8 mouse cellular contexts compared by ENCODE assay signal in the genomic region with DNA sequence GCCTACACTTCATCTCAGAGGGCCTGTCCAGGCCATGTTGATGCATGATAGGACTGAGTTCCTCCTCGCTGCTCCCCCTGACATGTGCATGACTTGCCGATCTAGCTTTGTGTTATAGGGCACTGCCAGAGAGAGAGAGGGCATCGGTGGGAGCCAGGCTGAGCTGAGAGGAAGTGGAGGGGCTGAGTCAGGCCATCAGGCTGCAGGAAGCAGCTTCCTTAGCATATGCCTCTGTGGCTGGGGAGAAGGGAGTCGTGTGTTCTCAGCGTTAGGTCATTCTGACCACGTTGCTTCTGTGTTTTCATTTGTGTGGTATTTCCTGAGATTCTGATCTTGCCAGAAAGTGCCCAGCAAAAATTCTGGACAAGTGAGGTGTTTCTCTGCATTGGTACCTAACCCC. TPM values are rescaled to one million over a fixed set of nuclear protein-coding genes. Genes with fewer than 3 reads are reported as not detected.
A peak's percentile ranks its signal among the peaks of the same experiment; 100 is the strongest.
DNase-seq lines count a peak whose midpoint lies in the region; ATAC-seq and TF ChIP-seq lines count a peak whose summit lies in the region.

No protein-coding gene starts in this region.

- ATAC-seq in heart, embryonic 12.5 days (ENCODE audit: insufficient number of reproducible peaks, low FRiP score), result no peak
- ATAC-seq in megakaryocyte progenitor cell, adult 5-6 weeks (replicated peaks; ENCODE audit: poor library complexity), result peak; percentile 83

- H3K4me2 ChIP-seq in heart, embryonic 12.5 days, result no peak overlapping the region

- H3K27ac ChIP-seq in kidney, adult 2 months (ENCODE audit: insufficient read depth, low read depth, low read length), result peak overlapping the region; percentile 95
- peak overlapping the region; percentile 26 for H3K27ac ChIP-seq in heart, embryonic 12.5 days (ENCODE audit: poor library complexity, severe bottlenecking)

- no peak for TF ChIP-seq POLR2A in kidney, adult 2 months (IDR thresholded peaks at IDR 0.05; ENCODE audit: low read depth, low read length)

- H3K36me3 ChIP-seq in kidney, adult 2 months (ENCODE audit: control insufficient read depth, insufficient read depth, low read length), result no peaks in the 10 kb centered on the region
- no peaks in the 10 kb centered on the region; the same call in 1 of the 2 replicates for H3K36me3 ChIP-seq in heart, embryonic 12.5 days

- H3K4me3 ChIP-seq in kidney, adult 2 months (ENCODE audit: insufficient read depth, low read depth, low read length), result no peak overlapping the region
- no peak overlapping the region for H3K4me3 ChIP-seq in heart, embryonic 12.5 days

- H3K9me3 ChIP-seq in heart, embryonic 12.5 days (replicated peaks), result no peaks in the 10 kb centered on the region

- 41% methylated on average over 6 of the region's 6 CpGs for WGBS in kidney, adult 2 months
- 33% methylated on average over 6 of the region's 6 CpGs for WGBS in heart, embryonic 12.5 days

- peaks cover 54% of the 10 kb centered on the region for H3K4me1 ChIP-seq in kidney, adult 2 months (ENCODE audit: control insufficient read depth, insufficient read depth, low read length)
- peaks cover 76% of the 10 kb centered on the region for H3K4me1 ChIP-seq in heart, embryonic 12.5 days (replicated peaks)

- no peak for TF ChIP-seq CTCF in kidney, adult 2 months (conservative IDR thresholded peaks at IDR 0.05; ENCODE audit: insufficient read depth, insufficient read length, low read depth, low read length)

- peak overlapping the region; percentile 29; the same call in 1 of the 2 replicates for H3K9ac ChIP-seq in heart, embryonic 12.5 days

- DNase-seq in kidney, adult 2 months, result peak; percentile 31
- no peak for DNase-seq in kidney, adult 18-20 months
- DNase-seq in CD4-positive, CD25-positive, alpha-beta regulatory T cell, adult 2 months (ENCODE audit: low read depth, low spot score), result peak; percentile 50
- DNase-seq in adrenal gland, postnatal 25 days, result no peak
- DNase-seq in gastrocnemius, postnatal 25 days, result no peak
- no peak for DNase-seq in left cerebral cortex, adult 8-10 months (ENCODE audit: low spot score in 2 of 2)

- no peaks in the 10 kb centered on the region for H3K27me3 ChIP-seq in kidney, adult 2 months (replicated peaks; ENCODE audit: control insufficient read depth, insufficient read depth, low read length)
- no peaks in the 10 kb centered on the region for H3K27me3 ChIP-seq in heart, embryonic 12.5 days (replicated peaks)

RNA-seq across cellular contexts. Expression of a gene that starts 17.4 kb away (rescaled TPM):
- 29.9 and 31.0 TPM in 2 replicates for polyA plus RNA-seq in kidney, adult 2 months (2012; rRNA removed)
- polyA plus RNA-seq in heart, embryonic 12.5 days (2016; fragmentation: Nextera tagmentation; extraction: Ambion mirVana), result 59.5 and 63.3 TPM in 2 replicates
- total RNA-seq in megakaryocyte progenitor cell, adult 5-6 weeks (2015), result 13.8 and 15.8 TPM in 2 replicates
- total RNA-seq in megakaryocyte progenitor cell, adult 5-6 weeks (2017), result 58.4 and 65.8 TPM in 2 replicates
- 37.0 and 53.1 TPM in 2 replicates for total RNA-seq in adrenal gland, postnatal 25 days (2021)
- 10 to 100 TPM; 13.5 to 14.3 TPM for total RNA-seq in gastrocnemius, postnatal 25 days (2021)
- 10 to 100 TPM; 40.0 to 54.9 (median 50.1) TPM for total RNA-seq in left cerebral cortex, adult 8-10 months (2022)

Comparison
In these comparisons a context has a peak if more than half of its experiments do, and no peak if none do; other contexts are left out.
1. DNase-seq: peak in kidney, adult 2 months (single experiment) and CD4-positive, CD25-positive, alpha-beta regulatory T cell, adult 2 months (single experiment); none in kidney, adult 18-20 months (single experiment), adrenal gland, postnatal 25 days (single experiment), gastrocnemius, postnatal 25 days (single experiment) and left cerebral cortex, adult 8-10 months (0 of 2).